Mouse (Mus musculus) T-cell, adult 66 days (primary cell): Measurements from ENCODE around the gene Mlec. TPM values are rescaled to one million over a fixed set of nuclear protein-coding genes. Genes with fewer than 3 reads are reported as not detected.

Experiments used
- total RNA-seq, 2 experiments: library from RNA; stranded (reverse); gene quantifications; 3 replicates in 1 of 2; 4 replicates in 1 of 2; pipeline ENCODE4 v1.2.4; 2023

Gene Mlec
- 10 to 100 TPM; 80.2 to 90.7 TPM for total RNA-seq

DNA sequence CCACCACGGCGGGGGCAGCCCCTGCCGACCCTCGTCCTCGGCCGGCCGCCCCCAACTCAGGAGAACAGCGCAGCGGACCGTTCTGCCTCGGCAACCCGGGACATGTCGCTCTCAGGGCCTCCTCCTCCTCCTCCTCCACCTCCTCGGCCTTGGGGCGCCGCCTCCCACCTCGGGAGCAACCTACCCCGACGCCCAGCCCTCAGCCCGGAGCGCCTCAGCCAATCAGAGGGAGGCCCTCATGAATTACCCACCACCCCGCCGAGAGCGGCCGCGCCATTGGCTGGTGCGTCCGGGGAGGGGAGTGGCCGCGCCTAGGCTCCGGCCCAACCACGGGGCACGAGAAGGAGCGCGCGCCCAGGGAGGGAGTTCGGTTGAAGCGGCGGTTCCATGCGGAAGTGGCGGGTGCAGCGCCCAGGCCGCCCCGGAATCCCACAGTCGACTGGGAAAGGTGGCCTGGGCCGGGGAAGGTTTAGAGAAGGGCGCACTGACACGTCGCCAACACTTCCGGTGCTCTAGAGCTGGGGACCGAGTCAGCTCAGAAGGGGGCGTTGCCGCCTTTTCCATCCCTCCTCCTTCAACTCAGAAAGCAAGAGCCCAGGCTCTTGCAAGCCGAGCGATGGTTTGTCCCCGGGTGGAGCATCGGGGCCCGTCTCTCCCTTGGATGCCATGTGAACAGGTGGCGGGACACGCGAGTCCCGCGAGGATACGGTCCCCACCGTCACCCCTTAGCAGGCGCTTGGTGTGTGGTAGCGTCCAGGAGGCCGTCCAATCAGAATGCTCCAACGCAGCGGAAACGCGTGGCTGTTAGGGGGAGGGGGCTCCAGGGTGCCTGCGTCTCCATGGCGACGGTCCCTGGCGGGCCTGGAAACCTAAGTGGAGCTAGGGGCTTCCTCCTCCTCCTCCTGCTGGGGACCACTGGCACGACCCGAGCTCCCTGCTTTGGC lies at the start of gene Mlec:
TSS of gene Mlec (minus strand) at position 140 of the 944 bp plus-strand sequence.

DNA sequence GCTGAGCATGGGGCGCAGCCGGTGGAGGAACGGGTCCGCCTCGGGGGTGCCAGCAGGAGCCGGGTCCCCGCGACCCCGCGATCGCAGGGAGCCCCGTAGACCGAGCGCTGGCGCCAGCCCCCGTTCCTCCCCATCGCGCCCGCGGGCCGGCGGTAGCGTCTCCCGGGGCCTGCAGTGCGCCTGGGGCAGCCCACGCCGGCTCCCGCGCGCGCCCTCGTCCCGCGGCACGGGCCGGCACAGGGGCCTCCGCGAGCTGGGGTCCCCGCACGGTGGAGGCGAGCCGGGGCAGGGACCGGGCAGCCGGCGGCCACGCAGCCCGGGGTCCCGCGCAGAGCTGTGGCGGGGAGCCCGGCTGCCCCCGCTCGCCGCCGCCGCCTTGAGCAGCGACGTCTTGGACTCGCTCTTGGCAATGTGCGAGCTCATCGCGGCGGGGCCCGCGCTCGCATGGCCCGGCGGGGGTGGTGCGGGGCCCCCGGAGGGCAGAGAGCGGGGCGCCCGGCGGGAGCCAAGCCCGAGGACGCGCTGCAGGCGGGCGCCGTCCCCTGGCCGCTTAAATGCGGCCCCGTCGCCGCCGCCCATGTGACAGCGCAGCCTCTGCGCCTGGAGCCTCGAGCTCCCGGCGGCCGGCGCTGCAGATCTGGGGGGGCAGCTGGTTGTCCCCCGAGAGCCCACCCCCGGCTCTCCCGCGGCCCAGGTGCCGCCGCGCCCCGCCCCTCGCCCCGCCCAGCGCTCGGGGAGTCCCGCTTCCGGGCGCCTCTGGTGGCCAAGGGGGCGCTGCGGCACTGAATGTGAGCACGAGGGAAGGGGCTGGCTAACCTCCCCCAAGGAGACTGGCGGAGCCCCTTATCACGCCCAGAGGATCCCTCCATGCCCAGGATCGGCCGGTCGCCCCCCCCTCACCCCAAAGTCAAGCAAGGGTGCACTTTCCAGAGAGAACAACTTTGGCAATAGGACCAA lies 36.0 kb upstream of the Mlec start, which contains the start of gene Cabp1:
TSS of gene Cabp1 (minus strand) at position 713 of the 957 bp plus-strand sequence.

DNA sequence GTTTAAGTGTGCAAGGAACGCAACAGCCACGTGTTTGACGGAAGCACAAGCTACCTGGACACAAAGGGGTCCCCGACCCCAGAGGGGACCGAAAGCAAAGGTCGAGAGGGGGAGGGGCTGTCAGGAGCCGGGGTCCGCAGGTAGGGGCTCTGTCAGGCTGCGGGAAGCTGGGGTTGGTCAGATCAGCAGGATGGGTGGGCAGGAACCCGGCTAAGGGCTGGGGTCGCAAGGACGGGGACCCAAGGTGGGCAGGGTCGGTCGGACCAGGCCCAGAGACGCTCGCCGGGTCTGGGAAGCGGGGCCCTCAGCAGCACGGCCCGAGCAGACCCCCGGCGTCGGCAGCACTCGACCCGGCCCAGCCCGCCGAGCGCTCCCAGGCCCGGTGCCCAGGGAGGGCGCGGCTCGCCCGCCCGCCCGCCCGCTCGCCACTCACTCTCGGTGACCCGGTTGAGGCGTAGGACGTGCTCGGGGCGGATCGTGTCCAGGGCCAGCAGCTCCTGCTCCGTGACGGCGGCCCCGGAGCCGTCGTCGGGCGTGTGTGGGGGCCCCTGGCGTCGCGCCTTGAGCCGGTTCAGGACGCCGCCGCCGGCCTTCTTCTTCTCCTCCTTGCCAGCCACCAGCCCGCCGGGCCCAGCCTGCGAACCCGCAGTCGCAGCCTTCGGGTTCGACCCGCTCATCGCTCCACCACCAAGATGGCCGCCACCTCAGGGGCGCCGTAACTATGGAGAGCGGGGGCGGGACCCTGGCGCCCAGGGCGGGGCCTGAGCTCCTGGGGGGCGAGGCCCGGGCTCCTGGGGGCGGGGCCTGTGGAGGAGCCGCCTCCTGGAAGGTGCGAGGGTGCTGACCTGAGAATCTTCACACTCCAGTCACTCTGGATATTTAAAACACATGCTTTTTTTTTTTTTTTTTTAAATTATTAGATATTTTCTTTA lies 23.5 kb downstream of the Mlec start, which contains the start of gene Unc119b:
TSS of gene Unc119b (minus strand) at position 742 of the 932 bp plus-strand sequence.

DNA sequence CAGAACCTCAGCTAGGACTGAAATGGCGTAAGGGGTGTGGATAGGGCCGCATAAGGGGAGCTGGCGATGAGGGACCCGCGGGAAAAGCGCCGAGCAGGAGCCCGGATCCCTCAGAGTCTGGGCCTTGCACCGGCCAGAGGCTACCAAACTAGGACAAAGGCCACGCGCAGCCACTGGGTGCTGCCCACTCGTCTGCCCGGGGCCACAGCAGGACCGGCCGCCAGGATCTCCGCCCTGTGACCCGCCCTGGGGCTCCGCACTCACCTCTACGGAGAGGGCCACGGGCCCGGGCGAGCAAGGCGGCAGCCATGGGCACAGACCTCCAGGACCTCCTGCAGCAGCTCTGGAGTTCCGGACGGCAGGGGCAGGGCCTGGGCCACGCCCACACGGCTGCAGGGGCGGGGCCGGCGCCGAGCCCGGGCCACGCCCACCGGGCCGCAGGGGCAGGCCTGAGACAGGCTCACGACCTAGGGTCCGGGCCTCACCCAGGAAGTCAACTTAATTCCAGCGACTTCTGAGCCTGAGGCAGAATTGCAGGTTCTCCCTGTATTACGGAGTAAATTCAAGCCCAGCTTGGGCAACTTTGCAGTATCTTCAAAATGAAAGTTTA lies 38.9 kb downstream of the Mlec start, which contains the start of gene Acads:
TSS of gene Acads (minus strand) at position 386 of the 610 bp plus-strand sequence.

DNA sequence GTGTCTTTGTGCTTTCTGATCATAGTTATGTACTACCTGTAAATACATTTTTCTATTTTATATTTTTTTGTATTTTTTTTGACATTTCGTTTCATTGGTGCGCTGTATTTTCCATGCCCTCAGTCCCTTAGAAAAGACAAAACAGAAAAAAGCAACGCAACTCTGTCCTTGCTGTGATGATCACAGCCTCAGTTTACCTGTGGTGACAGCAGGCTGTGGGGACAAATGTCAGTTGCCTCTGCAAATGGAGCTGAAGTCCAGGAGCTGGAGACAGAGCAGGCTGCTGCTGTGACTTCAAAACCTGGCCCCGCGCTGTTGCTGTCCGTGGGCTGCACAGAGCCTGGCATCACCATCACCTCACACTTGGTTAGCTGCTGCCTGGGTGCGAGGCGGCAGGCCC lies 59.8 kb downstream of the Mlec start, which contains the start of gene Gm10401:
TSS of gene Gm10401 (minus strand) at position 101 of the 400 bp plus-strand sequence.

Other genes starting within 250 kb of the Mlec start
- 1 to 10 TPM; 3.2 TPM for gene Oasl1, start 234.9 kb downstream of the Mlec start, total RNA-seq
- gene 2210016L21Rik, start 216.0 kb downstream of the Mlec start, total RNA-seq, result 10 to 100 TPM; 33.9 to 35.1 TPM
- not detected for gene Hnf1a, start 187.1 kb downstream of the Mlec start, total RNA-seq
- 10 to 100 TPM; 65.3 to 67.6 TPM for gene Sppl3, start 147.0 kb downstream of the Mlec start, total RNA-seq
- gene Gm10401, start 59.9 kb downstream of the Mlec start, total RNA-seq, result not detected
- 10 to 100 TPM; 28.8 to 33.1 TPM for gene Acads, start 38.8 kb downstream of the Mlec start, total RNA-seq
- gene Unc119b, start 23.2 kb downstream of the Mlec start, total RNA-seq, result 10 to 100 TPM; 29.4 to 36.9 TPM
- gene Cabp1, start 36.2 kb upstream of the Mlec start, total RNA-seq, result 1 to 10 TPM in 1 of 2 experiments, not detected in 1; 1.0 TPM
- 10 to 100 TPM; 75.4 to 98.4 TPM for gene Pop5, start 77.7 kb upstream of the Mlec start, total RNA-seq
- gene Rnf10, start 114.7 kb upstream of the Mlec start, total RNA-seq, result 100 to 1,000 TPM; 151 to 153 TPM
- 10 to 100 TPM; 23.3 to 27.3 TPM for gene Coq5, start 121.5 kb upstream of the Mlec start, total RNA-seq
- gene Dynll1, start 142.8 kb upstream of the Mlec start, total RNA-seq, result 100 to 1,000 TPM; 250 to 284 TPM
- gene Srsf9, start 169.0 kb upstream of the Mlec start, total RNA-seq, result 10 to 100 TPM; 39.9 to 45.1 TPM
- gene Gatc, start 183.0 kb upstream of the Mlec start, total RNA-seq, result 1 to 10 TPM; 4.7 to 8.2 TPM
- gene Triap1, start 183.0 kb upstream of the Mlec start, total RNA-seq, result 10 to 100 TPM; 18.7 to 20.7 TPM
- 100 to 1,000 TPM; 225 to 226 TPM for gene Cox6a1, start 190.8 kb upstream of the Mlec start, total RNA-seq